Mouse (Mus musculus): Measurements from ENCODE around the gene Pard3. TPM values are rescaled to one million over a fixed set of nuclear protein-coding genes. Genes with fewer than 3 reads are reported as not detected.
A peak's percentile ranks its signal among the peaks of the same experiment; 100 is the strongest.

Pard3 gene
- polyA plus RNA-seq, 1 experiment from 2014 or later: 14.6 TPM

DNA sequence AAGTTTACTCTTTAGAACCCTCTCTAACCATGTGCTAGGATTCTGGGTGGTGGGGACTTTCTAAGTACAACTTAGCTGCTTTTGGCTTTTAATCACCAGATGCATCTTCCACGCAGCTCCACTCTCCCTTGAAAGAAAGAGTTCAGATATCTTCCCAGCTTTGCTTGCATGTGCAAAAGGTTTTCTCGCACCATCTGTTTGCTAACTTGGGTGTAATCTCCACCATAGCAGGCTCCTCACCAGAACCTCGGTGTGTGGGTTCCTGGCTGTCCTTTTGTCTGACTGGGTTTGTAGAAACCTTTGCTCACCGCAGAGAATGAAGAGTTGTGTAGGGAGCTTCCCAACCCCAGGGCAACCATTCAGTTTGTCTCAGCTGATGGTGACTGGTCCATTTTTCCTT is 462.0 kb downstream of the Pard3 start:
- H3K27me3 ChIP-seq (ENCODE audit: control insufficient read depth, insufficient read depth, low read depth, low read length): no peaks in the 10 kb centered on the region
- no peak overlapping the region for H3K9ac ChIP-seq (ENCODE audit: low read depth, low read length)
- 88% methylated on average over 4 of the region's 4 CpGs for WGBS
- H3K27ac ChIP-seq (ENCODE audit: low read length): no peak overlapping the region
- H3K4me3 ChIP-seq (ENCODE audit: low read depth, low read length): no peak overlapping the region
- no peaks in the 10 kb centered on the region for H3K4me1 ChIP-seq (ENCODE audit: control insufficient read depth, insufficient read depth, low read length)
- no peak overlapping the region for H3K4me2 ChIP-seq (ENCODE audit: low read length)
- ATAC-seq: no peak
- no peaks in the 10 kb centered on the region for H3K36me3 ChIP-seq (ENCODE audit: control insufficient read depth, insufficient read depth, low read length)
- no peaks in the 10 kb centered on the region for H3K9me3 ChIP-seq (replicated peaks; ENCODE audit: control insufficient read depth, low read length, poor library complexity, severe bottlenecking)

DNA sequence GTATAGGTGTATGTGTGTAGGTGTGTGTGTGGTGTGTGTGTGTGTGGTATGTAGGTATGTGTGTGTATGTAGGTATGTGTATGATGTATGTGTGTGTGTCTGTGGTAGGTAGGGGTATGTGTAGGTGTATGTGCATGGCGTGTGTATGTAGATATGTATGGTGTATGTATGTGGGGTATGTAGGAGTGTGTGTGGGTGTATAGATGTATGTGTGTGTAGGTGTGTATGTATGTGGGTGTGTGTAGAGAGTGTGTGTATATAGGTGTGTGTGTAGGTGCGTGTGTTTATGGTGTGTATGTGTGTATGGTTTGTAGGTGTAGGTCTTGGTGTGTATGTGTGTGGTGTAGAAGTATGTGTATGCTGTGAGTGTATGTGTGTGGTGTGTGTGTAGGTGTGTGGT is 464.6 kb downstream of the Pard3 start:
- no peak overlapping the region for H3K4me3 ChIP-seq (ENCODE audit: low read depth, low read length)
- H3K4me2 ChIP-seq (ENCODE audit: low read length): no peak overlapping the region
- no peak overlapping the region for H3K27ac ChIP-seq (ENCODE audit: low read length)
- 0 out of 2 replicates have a peak, but pooled peaks have one; percentile 36 for ATAC-seq
- H3K36me3 ChIP-seq (ENCODE audit: control insufficient read depth, insufficient read depth, low read length): no peaks in the 10 kb centered on the region
- no peaks in the 10 kb centered on the region for H3K4me1 ChIP-seq (ENCODE audit: control insufficient read depth, insufficient read depth, low read length)
- no peaks in the 10 kb centered on the region for H3K9me3 ChIP-seq (replicated peaks; ENCODE audit: control insufficient read depth, low read length, poor library complexity, severe bottlenecking)
- no peaks in the 10 kb centered on the region for H3K27me3 ChIP-seq (ENCODE audit: control insufficient read depth, insufficient read depth, low read depth, low read length)
- no peak overlapping the region for H3K9ac ChIP-seq (ENCODE audit: low read depth, low read length)
- 94% methylated on average over 2 of the region's 2 CpGs for WGBS

DNA sequence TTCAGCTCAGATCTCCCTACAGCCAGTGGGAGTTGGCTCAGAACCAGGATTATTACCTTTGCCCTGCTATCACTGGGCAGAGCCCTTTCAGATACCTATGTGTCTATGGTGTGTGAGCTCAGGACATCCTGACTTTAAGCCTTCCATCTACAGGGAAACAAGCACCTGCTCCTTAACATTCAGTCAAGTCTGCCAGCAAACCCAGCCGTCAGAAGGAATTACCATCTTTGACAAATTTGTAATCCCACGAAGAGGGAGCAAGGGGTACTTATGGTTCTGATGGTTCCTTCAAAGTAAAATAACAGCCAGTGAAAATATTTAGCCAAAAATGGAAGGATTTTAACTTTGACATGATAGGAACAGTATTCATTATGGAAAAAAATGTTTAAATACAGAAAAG is 466.1 kb downstream of the Pard3 start:
- Histone ChIP-seq H3K9me3 (replicated peaks; ENCODE audit: control insufficient read depth, low read length, poor library complexity, severe bottlenecking) (no peaks in the 10 kb centered on the region), H3K27ac (ENCODE audit: low read length) (no peak overlapping the region), H3K27me3 (ENCODE audit: control insufficient read depth, insufficient read depth, low read depth, low read length) (no peaks in the 10 kb centered on the region), H3K4me3 (ENCODE audit: low read depth, low read length) (no peak overlapping the region), H3K4me1 (ENCODE audit: control insufficient read depth, insufficient read depth, low read length) (peaks cover 6% of the 10 kb centered on the region), H3K36me3 (ENCODE audit: control insufficient read depth, insufficient read depth, low read length) (no peaks in the 10 kb centered on the region), H3K9ac (ENCODE audit: low read depth, low read length) (no peak overlapping the region), H3K4me2 (ENCODE audit: low read length) (no peak overlapping the region)
- ATAC-seq: no peak
- 70% methylated on average over 2 of the region's 2 CpGs for WGBS

DNA sequence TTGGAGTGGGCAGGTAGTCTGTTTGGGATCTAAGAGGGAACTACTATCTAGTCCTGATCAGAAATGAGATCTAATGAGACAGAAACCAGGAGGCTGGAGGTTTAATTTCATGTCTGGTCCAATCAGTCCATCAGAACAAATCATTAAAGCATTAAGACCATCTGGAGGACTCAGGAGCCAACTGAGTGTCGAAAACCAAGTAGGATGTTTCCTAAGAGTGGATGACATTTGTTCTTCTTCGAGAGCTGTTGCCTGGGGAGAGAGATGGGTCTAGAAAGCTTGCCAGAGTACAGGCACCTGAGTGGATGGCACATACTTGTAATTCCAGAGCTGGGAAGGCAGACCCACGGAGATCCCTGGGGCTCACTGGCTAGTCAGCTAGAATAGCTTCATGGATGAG is 468.2 kb downstream of the Pard3 start:
- no peaks in the 10 kb centered on the region for H3K27me3 ChIP-seq (ENCODE audit: control insufficient read depth, insufficient read depth, low read depth, low read length)
- WGBS: 84% methylated on average over 3 of the region's 3 CpGs
- no peak overlapping the region for H3K9ac ChIP-seq (ENCODE audit: low read depth, low read length)
- no peak for ATAC-seq
- H3K9me3 ChIP-seq (replicated peaks; ENCODE audit: control insufficient read depth, low read length, poor library complexity, severe bottlenecking): no peaks in the 10 kb centered on the region
- H3K4me3 ChIP-seq (ENCODE audit: low read depth, low read length): no peak overlapping the region
- H3K4me1 ChIP-seq (ENCODE audit: control insufficient read depth, insufficient read depth, low read length): peaks cover 16% of the 10 kb centered on the region
- no peak overlapping the region for H3K27ac ChIP-seq (ENCODE audit: low read length)
- no peaks in the 10 kb centered on the region for H3K36me3 ChIP-seq (ENCODE audit: control insufficient read depth, insufficient read depth, low read length)
- H3K4me2 ChIP-seq (ENCODE audit: low read length): no peak overlapping the region

DNA sequence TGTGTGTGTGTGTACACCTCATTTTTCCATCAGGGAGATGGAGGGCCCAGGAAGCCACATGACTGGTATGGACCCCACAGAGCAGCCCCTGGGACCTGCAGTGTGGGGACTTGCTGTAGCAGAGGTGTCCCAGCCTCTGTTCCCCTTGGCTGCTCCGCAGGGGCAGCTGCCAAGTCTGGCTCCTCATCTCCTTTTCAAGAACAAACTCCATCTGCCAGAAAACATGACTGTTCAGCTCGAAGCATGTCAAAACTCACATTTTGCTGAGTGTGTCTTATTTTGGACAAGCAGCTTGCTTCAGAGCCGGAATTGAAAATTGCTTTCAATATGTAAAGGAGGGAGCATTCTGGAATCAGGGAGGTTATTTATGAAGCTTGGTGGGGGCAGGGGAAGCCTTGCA is 471.1 kb downstream of the Pard3 start:
- WGBS: 37% methylated on average over 3 of the region's 3 CpGs
- Histone ChIP-seq H3K9ac (ENCODE audit: low read depth, low read length) (no peak overlapping the region), H3K4me3 (ENCODE audit: low read depth, low read length) (no peak overlapping the region), H3K4me2 (ENCODE audit: low read length) (no peak overlapping the region), H3K27me3 (ENCODE audit: control insufficient read depth, insufficient read depth, low read depth, low read length) (no peaks in the 10 kb centered on the region), H3K36me3 (ENCODE audit: control insufficient read depth, insufficient read depth, low read length) (no peaks in the 10 kb centered on the region), H3K9me3 (replicated peaks; ENCODE audit: control insufficient read depth, low read length, poor library complexity, severe bottlenecking) (no peaks in the 10 kb centered on the region), H3K27ac (ENCODE audit: low read length) (peak overlapping the region; percentile 60), H3K4me1 (ENCODE audit: control insufficient read depth, insufficient read depth, low read length) (peaks cover 16% of the 10 kb centered on the region)
- ATAC-seq: peak; percentile 64; the same call in 1 of the 2 replicates

DNA sequence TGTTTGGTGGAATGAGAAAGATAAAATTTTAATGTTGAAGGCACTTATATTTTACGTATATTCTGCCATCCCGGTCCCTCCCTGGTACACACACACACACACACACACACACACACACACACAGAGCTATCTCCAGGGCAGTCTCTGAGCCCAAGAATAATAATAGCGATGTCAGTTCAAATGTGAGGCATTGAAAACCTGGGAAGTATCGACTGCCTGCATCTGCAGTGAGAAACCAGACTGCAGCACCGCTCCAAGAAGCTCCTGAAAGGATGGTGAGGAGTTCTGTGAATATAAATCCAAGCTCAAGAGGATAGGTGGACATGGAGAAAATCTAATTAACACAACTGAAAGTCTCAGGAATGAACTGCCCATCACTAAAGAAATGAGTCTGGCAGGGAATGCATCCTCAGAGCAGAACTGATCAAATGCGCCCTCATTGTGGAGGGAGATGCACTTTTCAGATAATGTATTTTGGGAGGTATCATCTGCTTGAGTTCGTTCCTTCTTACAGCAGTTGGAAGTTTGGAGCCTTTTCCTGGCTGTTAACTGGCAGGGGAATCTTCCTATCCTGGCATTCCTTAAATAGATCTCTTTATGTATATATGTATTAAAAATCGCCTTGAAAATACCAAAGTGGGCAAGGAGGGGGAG is 471.6 kb downstream of the Pard3 start:
- no peaks in the 10 kb centered on the region for H3K27me3 ChIP-seq (ENCODE audit: control insufficient read depth, insufficient read depth, low read depth, low read length)
- ATAC-seq: peak; percentile 49
- H3K9me3 ChIP-seq (replicated peaks; ENCODE audit: control insufficient read depth, low read length, poor library complexity, severe bottlenecking): no peaks in the 10 kb centered on the region
- peaks cover 16% of the 10 kb centered on the region for H3K4me1 ChIP-seq (ENCODE audit: control insufficient read depth, insufficient read depth, low read length)
- H3K36me3 ChIP-seq (ENCODE audit: control insufficient read depth, insufficient read depth, low read length): no peaks in the 10 kb centered on the region
- H3K4me2 ChIP-seq (ENCODE audit: low read length): no peak overlapping the region
- no peak overlapping the region for H3K4me3 ChIP-seq (ENCODE audit: low read depth, low read length)
- peak overlapping the region; percentile 60 for H3K27ac ChIP-seq (ENCODE audit: low read length)
- H3K9ac ChIP-seq (ENCODE audit: low read depth, low read length): no peak overlapping the region
- WGBS: 54% methylated on average over 8 of the region's 8 CpGs

DNA sequence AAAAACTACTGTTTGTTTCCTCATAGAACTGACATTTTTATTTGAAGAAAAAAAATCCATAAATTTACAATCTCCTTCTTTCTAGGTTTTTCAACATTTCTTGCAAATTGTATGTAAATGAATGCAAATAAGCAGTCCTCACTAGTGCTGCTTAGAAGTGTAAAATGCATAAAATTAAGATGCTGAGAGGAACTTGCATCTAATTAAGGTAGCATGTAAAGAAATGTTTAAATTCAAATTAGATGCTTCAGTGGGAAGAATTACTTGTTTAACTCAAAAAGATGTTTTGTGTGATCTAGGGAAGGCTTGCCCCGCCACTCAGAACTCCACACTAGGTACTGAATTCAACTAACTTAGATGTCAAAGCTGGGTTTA is 472.1 kb downstream of the Pard3 start:
- Histone ChIP-seq H3K36me3 (ENCODE audit: control insufficient read depth, insufficient read depth, low read length) (no peaks in the 10 kb centered on the region), H3K9ac (ENCODE audit: low read depth, low read length) (no peak overlapping the region), H3K4me3 (ENCODE audit: low read depth, low read length) (no peak overlapping the region), H3K4me2 (ENCODE audit: low read length) (no peak overlapping the region), H3K9me3 (replicated peaks; ENCODE audit: control insufficient read depth, low read length, poor library complexity, severe bottlenecking) (no peaks in the 10 kb centered on the region), H3K27me3 (ENCODE audit: control insufficient read depth, insufficient read depth, low read depth, low read length) (no peaks in the 10 kb centered on the region), H3K27ac (ENCODE audit: low read length) (no peak overlapping the region), H3K4me1 (ENCODE audit: control insufficient read depth, insufficient read depth, low read length) (peaks cover 16% of the 10 kb centered on the region)
- no peak for ATAC-seq
- WGBS: 69% methylated on average over 1 of the region's 1 CpGs

DNA sequence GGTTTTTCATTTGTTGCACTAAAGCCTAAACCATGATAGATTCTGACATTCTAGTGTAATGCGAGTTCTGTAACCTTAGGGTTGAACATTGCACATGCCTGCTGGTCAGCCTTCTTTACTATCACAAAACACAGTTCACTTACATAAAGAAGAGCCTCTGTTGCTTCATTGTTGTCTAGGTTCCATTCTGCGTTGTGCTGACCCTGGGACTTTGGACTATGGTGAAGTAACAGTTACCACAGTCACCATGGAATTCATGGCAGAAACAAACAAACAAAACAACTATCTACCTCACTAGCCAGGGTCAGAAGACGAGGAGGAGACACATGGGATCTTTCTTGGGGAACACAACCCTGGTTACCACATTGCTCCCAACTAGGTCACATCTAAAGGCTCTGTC is 476.1 kb downstream of the Pard3 start:
- WGBS: 94% methylated on average over 3 of the region's 3 CpGs
- Histone ChIP-seq H3K9ac (ENCODE audit: low read depth, low read length) (no peak overlapping the region), H3K4me2 (ENCODE audit: low read length) (no peak overlapping the region), H3K9me3 (replicated peaks; ENCODE audit: control insufficient read depth, low read length, poor library complexity, severe bottlenecking) (no peaks in the 10 kb centered on the region), H3K4me1 (ENCODE audit: control insufficient read depth, insufficient read depth, low read length) (peaks cover 16% of the 10 kb centered on the region), H3K4me3 (ENCODE audit: low read depth, low read length) (no peak overlapping the region), H3K27ac (ENCODE audit: low read length) (no peak overlapping the region), H3K27me3 (ENCODE audit: control insufficient read depth, insufficient read depth, low read depth, low read length) (no peaks in the 10 kb centered on the region), H3K36me3 (ENCODE audit: control insufficient read depth, insufficient read depth, low read length) (no peaks in the 10 kb centered on the region)
- no peak for ATAC-seq

DNA sequence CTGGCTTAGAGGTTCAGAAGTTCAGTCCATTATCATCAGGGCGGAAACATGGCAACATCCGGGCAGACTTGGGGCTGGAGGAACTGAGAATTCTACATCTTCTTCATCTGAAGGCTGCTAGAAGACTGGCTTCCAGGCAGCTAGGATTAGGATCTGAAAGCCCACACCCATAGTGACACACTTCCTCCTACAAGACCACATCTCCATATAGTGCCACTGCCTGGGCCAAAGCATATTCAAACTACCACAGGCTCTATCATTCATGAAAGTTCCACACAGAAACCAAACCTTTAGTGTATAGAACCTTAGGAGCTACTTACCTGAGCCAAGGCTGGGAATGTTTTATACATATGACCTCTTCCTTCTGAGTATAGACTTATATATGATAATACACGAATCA is 476.6 kb downstream of the Pard3 start:
- H3K27ac ChIP-seq (ENCODE audit: low read length): no peak overlapping the region
- H3K9me3 ChIP-seq (replicated peaks; ENCODE audit: control insufficient read depth, low read length, poor library complexity, severe bottlenecking): no peaks in the 10 kb centered on the region
- no peak overlapping the region for H3K9ac ChIP-seq (ENCODE audit: low read depth, low read length)
- H3K36me3 ChIP-seq (ENCODE audit: control insufficient read depth, insufficient read depth, low read length): no peaks in the 10 kb centered on the region
- no peak overlapping the region for H3K4me2 ChIP-seq (ENCODE audit: low read length)
- no peaks in the 10 kb centered on the region for H3K27me3 ChIP-seq (ENCODE audit: control insufficient read depth, insufficient read depth, low read depth, low read length)
- H3K4me1 ChIP-seq (ENCODE audit: control insufficient read depth, insufficient read depth, low read length): peaks cover 11% of the 10 kb centered on the region
- ATAC-seq: no peak
- WGBS: 97% methylated on average over 3 of the region's 3 CpGs
- no peak overlapping the region for H3K4me3 ChIP-seq (ENCODE audit: low read depth, low read length)
